Mouse (Mus musculus) bone marrow macrophage, adult 2 months (primary cell): ENCODE measurements at regions not wholly inside any gene's neighbourhood (a gene's known extent, or its start where the extent isn't known, plus 50 kb on each side); places are given as distances from the start of the nearest gene placed in this dataset.

Experiments used
- CTCF ChIP-seq: IDR thresholded peaks from 2 replicates; pipeline ENCODE4 v1.5.1; 2012; ENCODE audit warnings: low read depth, mild to moderate bottlenecking, low read length, moderate library complexity
- POLR2A ChIP-seq: IDR thresholded peaks from 2 replicates; pipeline ENCODE4 v1.6.1; 2012; ENCODE audit warnings: mild to moderate bottlenecking, low read depth, low read length, borderline replicate concordance

- TF ChIP-seq CTCF (no peak), POLR2A (no peak)
Observed at GRCm38 (mm10) chrX:99216633-99217459, 80.9 kb downstream of the Efnb1 start.
